Mouse (Mus musculus): ENCODE measurements around the gene Pkp2. TPM values are rescaled to one million over a fixed set of nuclear protein-coding genes. Genes with fewer than 3 reads are reported as not detected.

Pkp2 gene
- total and polyA plus RNA-seq, 3 experiments: 13.3 to 19.0 (median 14.1) TPM

- in situ Hi-C loops (cut with MboI; ENCODE audit: low pct_ligation_motif_present, low pct_unique_long_range_greater_than_20kb, low sequenced_read_pairs): no loop called here
- no peak overlapping the region for H3K4me2 ChIP-seq (ENCODE audit: insufficient read depth, low read depth, poor library complexity, severe bottlenecking)
- no peak for DNase-seq (ENCODE audit: extremely low read depth)
- dilution Hi-C loops (cut with MboI; ENCODE audit: extremely low pct_ligation_motif_present, extremely low pct_unique_long_range_greater_than_20kb, low sequenced_read_pairs): no loop called here
- H3K36me3 ChIP-seq (replicated peaks in 1 of 2; ENCODE audit: control insufficient read depth in 1 of 2, insufficient read depth in 1 of 2, low read length in 1 of 2): no peaks in the 10 kb centered on the region
- TF ChIP-seq MXI1 (IDR thresholded peaks at IDR 0.05; ENCODE audit: low read depth, low read length) (no peak), JUN (IDR thresholded peaks at IDR 0.05; ENCODE audit: insufficient read depth, low read depth, low read length) (no peak), JUND (conservative IDR thresholded peaks at IDR 0.05; ENCODE audit: low read depth, low read length) (no peak)
- no peaks in the 10 kb centered on the region for H3K79me2 ChIP-seq (replicated peaks; ENCODE audit: control insufficient read depth, extremely low read depth, insufficient read depth, poor library complexity, severe bottlenecking)
- H3K27me3 ChIP-seq (replicated peaks): no peaks in the 10 kb centered on the region
- H3K9me3 ChIP-seq (replicated peaks; ENCODE audit: low read length): no peaks in the 10 kb centered on the region
- H3K9ac ChIP-seq (ENCODE audit: insufficient read depth, low read depth): no peak overlapping the region
- no peak overlapping the region for H3K27ac ChIP-seq (ENCODE audit: insufficient read depth, low read depth)
- H3K4me1 ChIP-seq (ENCODE audit: control insufficient read depth in 1 of 2, insufficient read depth in 2 of 2): peaks cover 0 to 8% of the 10 kb centered on the region in 2 experiments; a peak in 1 of 4 replicates
- H3K4me3 ChIP-seq (replicated peaks in 1 of 3; ENCODE audit: low read depth in 2 of 3, low read length in 2 of 3, poor library complexity in 1 of 3): no peak overlapping the region
These were observed 42.1 kb downstream of the Pkp2 start for GRCm38 (mm10) chr16:16255217-16255616.

DNA sequence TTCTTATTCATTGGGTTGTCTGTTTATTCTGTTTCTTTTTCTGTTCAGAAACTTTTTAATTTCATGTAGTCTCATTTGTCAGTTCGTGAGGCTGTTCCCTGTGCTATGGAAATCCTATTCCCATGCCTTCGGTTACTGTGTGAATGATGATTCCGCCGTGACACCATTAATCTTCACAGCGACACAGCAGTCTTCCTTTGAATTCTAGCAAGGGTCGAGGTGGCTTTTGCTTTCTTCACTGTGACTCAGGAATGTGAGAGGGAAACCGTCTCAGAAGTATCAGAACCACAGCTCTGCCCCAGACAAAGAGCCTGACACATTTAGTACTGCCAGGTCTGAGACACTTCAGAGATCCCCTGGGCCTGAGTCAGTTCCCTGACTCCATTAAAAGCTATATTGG, 42.8 kb downstream of the Pkp2 start:
- Histone ChIP-seq H3K4me2 (ENCODE audit: insufficient read depth, low read depth, poor library complexity, severe bottlenecking) (no peak overlapping the region), H3K27ac (ENCODE audit: insufficient read depth, low read depth) (no peak overlapping the region), H3K4me1 (ENCODE audit: control insufficient read depth in 1 of 2, insufficient read depth in 2 of 2) (peaks cover 0 to 6% of the 10 kb centered on the region in 2 experiments; a peak in 1 of 4 replicates), H3K9ac (ENCODE audit: insufficient read depth, low read depth) (no peak overlapping the region), H3K36me3 (replicated peaks in 1 of 2; ENCODE audit: control insufficient read depth in 1 of 2, insufficient read depth in 1 of 2, low read length in 1 of 2) (peaks cover 0 to under 1% of the 10 kb centered on the region in 2 experiments), H3K79me2 (replicated peaks; ENCODE audit: control insufficient read depth, extremely low read depth, insufficient read depth, poor library complexity, severe bottlenecking) (no peaks in the 10 kb centered on the region), H3K27me3 (replicated peaks) (no peaks in the 10 kb centered on the region), H3K4me3 (replicated peaks in 1 of 3; ENCODE audit: low read depth in 2 of 3, low read length in 2 of 3, poor library complexity in 1 of 3) (no peak overlapping the region), H3K9me3 (replicated peaks; ENCODE audit: low read length) (no peaks in the 10 kb centered on the region)
- no peak for TF ChIP-seq ELF1 (IDR thresholded peaks at IDR 0.05; ENCODE audit: low read depth, low read length)
- TF ChIP-seq IRF4 (IDR thresholded peaks at IDR 0.05; ENCODE audit: low read depth, low read length): no peak
- TF ChIP-seq SIN3A (IDR thresholded peaks at IDR 0.05; ENCODE audit: low read length): no peak
- no peak for TF ChIP-seq MAX (IDR thresholded peaks at IDR 0.05; ENCODE audit: low read length)
- dilution Hi-C loops (cut with MboI; ENCODE audit: extremely low pct_ligation_motif_present, extremely low pct_unique_long_range_greater_than_20kb, low sequenced_read_pairs) (no loop called here), in situ Hi-C loops (cut with MboI; ENCODE audit: low pct_ligation_motif_present, low pct_unique_long_range_greater_than_20kb, low sequenced_read_pairs) (no loop called here)
- no peak for DNase-seq (ENCODE audit: extremely low read depth)

- peaks cover 0 to 3% of the 10 kb centered on the region in 2 experiments for H3K36me3 ChIP-seq (replicated peaks in 1 of 2; ENCODE audit: control insufficient read depth in 1 of 2, insufficient read depth in 1 of 2, low read length in 1 of 2)
- no peak overlapping the region for H3K4me3 ChIP-seq (replicated peaks in 1 of 3; ENCODE audit: low read depth in 2 of 3, low read length in 2 of 3, poor library complexity in 1 of 3)
- dilution Hi-C loops (cut with MboI; ENCODE audit: extremely low pct_ligation_motif_present, extremely low pct_unique_long_range_greater_than_20kb, low sequenced_read_pairs) (no loop called here), in situ Hi-C loops (cut with MboI; ENCODE audit: low pct_ligation_motif_present, low pct_unique_long_range_greater_than_20kb, low sequenced_read_pairs) (no loop called here)
- H3K27me3 ChIP-seq (replicated peaks): no peaks in the 10 kb centered on the region
- no peak for DNase-seq (ENCODE audit: extremely low read depth)
- H3K27ac ChIP-seq (ENCODE audit: insufficient read depth, low read depth): no peak overlapping the region
- no peak overlapping the region for H3K9ac ChIP-seq (ENCODE audit: insufficient read depth, low read depth)
- H3K4me1 ChIP-seq (ENCODE audit: control insufficient read depth in 1 of 2, insufficient read depth in 2 of 2): peaks cover 0 to 6% of the 10 kb centered on the region in 2 experiments; a peak in 1 of 4 replicates
- H3K9me3 ChIP-seq (replicated peaks; ENCODE audit: low read length): no peaks in the 10 kb centered on the region
- TF ChIP-seq GABPA (IDR thresholded peaks at IDR 0.05; ENCODE audit: insufficient replicate concordance, low read depth, low read length): no peak
- TF ChIP-seq BHLHE40 (IDR thresholded peaks at IDR 0.05; ENCODE audit: low read depth, low read length): no peak
- no peak for TF ChIP-seq RAD21 (IDR thresholded peaks at IDR 0.05; ENCODE audit: low read depth, low read length)
- TF ChIP-seq USF2 (conservative IDR thresholded peaks at IDR 0.05; ENCODE audit: low read depth, low read length): no peak
- no peak for TF ChIP-seq UBTF (IDR thresholded peaks at IDR 0.05; ENCODE audit: low read depth, low read length)
- no peak for TF ChIP-seq NRF1 (IDR thresholded peaks at IDR 0.05; ENCODE audit: low read depth, low read length)
- H3K4me2 ChIP-seq (ENCODE audit: insufficient read depth, low read depth, poor library complexity, severe bottlenecking): no peak overlapping the region
- H3K79me2 ChIP-seq (replicated peaks; ENCODE audit: control insufficient read depth, extremely low read depth, insufficient read depth, poor library complexity, severe bottlenecking): no peaks in the 10 kb centered on the region
These were observed 43.6 kb downstream of the Pkp2 start for GRCm38 (mm10) chr16:16256672-16257071.
